Mouse (Mus musculus): Measurements from ENCODE around the gene Gm10600.
"Not testable (repeated sequence)": the region's sequence is repeated elsewhere in the genome, so short reads cannot be mapped to it uniquely, and the experiment has no call there.

GRCm38 (mm10) chr4:42240339-42240738, at the start of gene Gm10600:
- not testable (repeated sequence) for TF ChIP-seq CTCF (IDR thresholded peaks at IDR 0.05; ENCODE audit: low read depth, low read length); POLR2A (IDR thresholded peaks at IDR 0.05; ENCODE audit: insufficient read depth, low read length); EP300 (IDR thresholded peaks at IDR 0.05; ENCODE audit: insufficient read depth, low read depth, low read length)
